Mouse (Mus musculus): ENCODE data around the gene Gja5. TPM values are rescaled to one million over a fixed set of nuclear protein-coding genes. Genes with fewer than 3 reads are reported as not detected.
A peak's percentile ranks its signal among the peaks of the same experiment; 100 is the strongest.

Gja5 gene
- total RNA-seq, 2 experiments from 2014 or later: not detected

DNA sequence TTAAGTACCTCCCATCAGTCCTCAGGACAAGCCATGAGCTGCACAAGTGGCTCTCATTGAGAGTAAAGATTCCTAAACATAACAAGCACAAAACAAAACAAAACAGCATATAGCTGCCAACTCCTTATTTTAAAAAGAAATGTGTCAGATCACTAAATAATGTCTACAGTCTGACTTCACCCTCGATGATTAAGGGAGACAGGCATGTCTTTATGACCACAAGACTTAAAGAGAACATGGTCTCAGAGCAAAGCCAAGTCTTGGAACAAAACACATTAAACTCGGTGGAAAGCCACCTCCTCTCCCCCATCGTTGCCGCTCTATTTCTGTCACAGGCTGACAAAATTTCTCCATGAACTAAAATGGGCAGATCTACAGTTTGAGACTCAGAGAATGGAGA is 20.1 kb downstream of the Gja5 start:
- no peak for ATAC-seq (replicated peaks; ENCODE audit: low FRiP score, low TSS enrichment, poor library complexity, severe bottlenecking)

DNA sequence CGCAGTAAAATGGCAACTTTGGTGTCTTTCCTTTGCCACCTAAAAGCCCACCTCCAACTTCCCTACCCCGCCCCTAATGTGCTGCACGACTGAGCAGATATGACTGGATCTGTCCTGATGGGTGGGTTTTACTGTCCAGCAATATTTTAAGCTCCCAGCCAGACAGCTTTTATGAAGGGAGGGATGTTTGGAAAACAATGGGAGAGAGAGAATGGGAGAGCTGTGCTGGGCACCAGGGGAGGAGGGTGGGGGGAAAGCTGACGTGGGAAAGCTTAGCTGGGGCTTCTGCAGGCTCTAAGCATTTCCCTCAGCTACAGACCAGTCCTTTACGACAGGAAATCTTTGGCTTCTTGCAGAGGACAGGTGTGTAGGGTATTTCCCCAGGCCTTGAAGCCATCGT is 21.4 kb downstream of the Gja5 start, which contains the start of gene Gja8:
Gene Gja8, minus strand, starts transcription at position 101 of the 400 bp plus-strand sequence.
- ATAC-seq (replicated peaks; ENCODE audit: low FRiP score, low TSS enrichment, poor library complexity, severe bottlenecking): no peak

GRCm38 (mm10) chr3:96931261-96931681 is 26.8 kb downstream of the Gja5 start:
- ATAC-seq (replicated peaks; ENCODE audit: low FRiP score, low TSS enrichment, poor library complexity, severe bottlenecking): no peak

GRCm38 (mm10) chr3:96936241-96936640 is 31.7 kb downstream of the Gja5 start:
- 0 out of 2 replicates have a peak, but pooled peaks have one; percentile 66 for ATAC-seq (replicated peaks; ENCODE audit: low FRiP score, low TSS enrichment, poor library complexity, severe bottlenecking)

DNA sequence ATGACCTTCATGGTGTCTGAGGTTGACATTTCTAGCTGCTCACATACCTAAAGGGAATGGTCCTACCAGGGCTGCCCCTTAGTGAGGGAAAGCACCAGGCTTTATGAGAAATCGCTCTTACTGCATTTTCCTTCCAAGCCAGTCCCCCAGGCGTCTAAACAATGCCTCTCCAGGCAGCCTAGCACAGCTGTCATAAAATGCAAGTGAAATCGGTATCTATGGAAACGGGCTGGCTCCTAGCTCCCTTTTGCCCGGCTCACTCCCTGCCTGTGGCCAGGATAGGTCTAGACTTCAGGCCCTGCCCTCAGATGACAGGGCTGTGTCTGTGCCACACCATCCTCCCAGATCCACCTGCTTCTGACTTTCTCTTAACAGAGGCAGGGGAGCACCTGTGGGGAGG is 33.1 kb downstream of the Gja5 start:
- no peak for ATAC-seq (replicated peaks; ENCODE audit: low FRiP score, low TSS enrichment, poor library complexity, severe bottlenecking)

DNA sequence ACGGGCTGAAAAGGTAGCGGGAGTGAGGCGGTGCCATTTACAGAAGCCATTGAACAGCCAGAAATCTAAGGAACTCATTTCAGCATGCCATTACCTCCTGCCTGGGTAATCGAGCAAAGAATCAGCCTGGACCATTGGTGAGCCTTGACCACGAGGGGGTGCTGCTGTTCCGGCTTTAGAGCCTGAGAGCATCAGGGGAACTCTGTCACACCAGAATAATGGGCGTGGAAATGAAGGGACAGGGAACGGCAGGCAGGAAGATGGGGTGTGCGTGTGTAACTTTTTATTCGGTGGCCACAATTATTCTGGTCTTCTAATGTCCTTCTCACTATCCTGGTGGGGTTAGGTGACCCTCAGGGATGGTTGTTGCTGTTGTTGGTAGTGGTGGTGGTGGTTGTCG is 34.2 kb downstream of the Gja5 start:
- ATAC-seq (replicated peaks; ENCODE audit: low FRiP score, low TSS enrichment, poor library complexity, severe bottlenecking): peak; percentile 87

- no peak for ATAC-seq (replicated peaks; ENCODE audit: low FRiP score, low TSS enrichment, poor library complexity, severe bottlenecking)
Observed at GRCm38 (mm10) chr3:96942706-96943105, 38.2 kb downstream of the Gja5 start.

DNA sequence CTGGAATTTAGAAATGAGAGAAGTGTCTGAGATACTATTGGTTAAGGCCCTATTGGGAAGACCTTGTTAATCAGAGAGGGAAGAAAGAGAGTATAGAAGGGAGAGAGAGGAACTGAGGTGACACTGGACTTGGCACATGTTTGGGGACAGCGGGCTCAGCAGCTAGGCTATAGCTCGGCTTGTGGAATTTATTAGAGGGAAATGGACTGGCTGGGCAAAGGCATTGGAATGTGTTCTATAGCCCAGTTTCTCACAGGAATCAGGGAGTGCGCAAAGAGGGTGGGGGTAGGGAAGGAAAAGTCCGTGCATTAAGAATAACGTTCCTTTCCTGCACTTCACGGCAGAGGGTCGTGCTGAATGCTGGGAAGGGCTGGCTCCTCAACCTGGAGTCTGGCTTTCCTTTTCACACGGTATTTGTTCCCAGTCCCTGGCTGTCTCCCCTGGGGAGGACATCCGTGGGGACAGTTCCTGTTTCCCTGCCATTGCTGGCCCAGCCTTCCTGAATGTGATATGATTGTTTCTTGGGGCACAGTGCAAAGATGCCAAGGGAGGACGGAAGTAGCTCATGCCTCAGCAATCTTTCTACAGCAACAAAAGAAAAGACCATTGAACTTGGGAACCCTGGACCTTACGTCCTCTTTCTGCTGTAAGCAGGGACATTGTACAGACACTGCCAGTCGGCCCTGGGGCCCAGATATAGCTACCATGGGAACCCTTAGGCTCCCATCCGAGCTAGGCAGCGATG is 49.2 kb downstream of the Gja5 start:
- no peak for ATAC-seq (replicated peaks; ENCODE audit: low FRiP score, low TSS enrichment, poor library complexity, severe bottlenecking)

GRCm38 (mm10) chr3:96960597-96960996 is 56.1 kb downstream of the Gja5 start:
- no peak for ATAC-seq (replicated peaks; ENCODE audit: low FRiP score, low TSS enrichment, poor library complexity, severe bottlenecking)

GRCm38 (mm10) chr3:96963088-96964034 is 58.9 kb downstream of the Gja5 start:
- no peak for ATAC-seq (replicated peaks; ENCODE audit: low FRiP score, low TSS enrichment, poor library complexity, severe bottlenecking)

DNA sequence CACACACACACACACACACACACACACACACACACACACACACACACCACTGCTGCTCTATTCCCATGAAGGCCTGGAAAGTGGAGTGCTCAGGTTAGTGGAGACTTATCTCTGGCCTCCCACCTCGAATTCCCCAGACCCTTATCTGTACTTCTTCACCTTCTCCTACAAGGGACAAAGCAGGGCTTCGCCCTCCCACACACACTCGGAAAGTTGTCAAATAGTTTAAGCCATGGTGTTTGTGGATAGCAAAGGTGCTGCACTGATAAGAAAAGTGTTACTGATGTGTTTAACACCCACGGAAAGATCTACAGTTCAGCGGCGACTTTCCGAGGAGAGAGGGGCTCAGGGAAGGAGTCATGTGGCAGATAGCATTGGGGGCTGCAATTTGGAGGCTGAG is 66.5 kb downstream of the Gja5 start:
- no peak for ATAC-seq (replicated peaks; ENCODE audit: low FRiP score, low TSS enrichment, poor library complexity, severe bottlenecking)

GRCm38 (mm10) chr3:96974467-96974866 is 70.0 kb downstream of the Gja5 start:
- ATAC-seq (replicated peaks; ENCODE audit: low FRiP score, low TSS enrichment, poor library complexity, severe bottlenecking): no peak

DNA sequence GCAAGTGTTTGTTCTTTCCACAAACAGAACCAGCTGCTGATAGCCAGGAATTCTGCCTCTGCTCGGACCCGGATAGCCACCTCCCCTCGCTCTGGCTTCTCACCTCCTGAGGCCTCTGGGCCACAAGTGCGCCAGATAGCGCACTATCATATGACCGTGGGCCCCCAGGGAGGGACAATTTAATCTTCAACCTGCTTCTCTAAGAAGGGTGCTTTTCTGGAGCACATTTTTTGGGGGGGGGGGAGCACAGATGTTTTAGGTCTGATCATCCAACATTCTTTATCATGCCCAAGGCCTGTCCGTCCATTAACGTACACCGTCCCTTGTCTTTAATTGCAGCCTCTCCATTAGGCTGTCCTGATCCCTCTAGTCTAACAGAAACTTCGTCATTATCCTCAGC is 71.1 kb downstream of the Gja5 start:
- no peak for ATAC-seq (replicated peaks; ENCODE audit: low FRiP score, low TSS enrichment, poor library complexity, severe bottlenecking)

GRCm38 (mm10) chr3:96977507-96977906 is 73.0 kb downstream of the Gja5 start:
- ATAC-seq (replicated peaks; ENCODE audit: low FRiP score, low TSS enrichment, poor library complexity, severe bottlenecking): no peak

- no peak for ATAC-seq (replicated peaks; ENCODE audit: low FRiP score, low TSS enrichment, poor library complexity, severe bottlenecking)
Observed at GRCm38 (mm10) chr3:96978469-96978868, 74.0 kb downstream of the Gja5 start.

- no peak for ATAC-seq (replicated peaks; ENCODE audit: low FRiP score, low TSS enrichment, poor library complexity, severe bottlenecking)
Observed at GRCm38 (mm10) chr3:96979020-96979419, 74.5 kb downstream of the Gja5 start.

DNA sequence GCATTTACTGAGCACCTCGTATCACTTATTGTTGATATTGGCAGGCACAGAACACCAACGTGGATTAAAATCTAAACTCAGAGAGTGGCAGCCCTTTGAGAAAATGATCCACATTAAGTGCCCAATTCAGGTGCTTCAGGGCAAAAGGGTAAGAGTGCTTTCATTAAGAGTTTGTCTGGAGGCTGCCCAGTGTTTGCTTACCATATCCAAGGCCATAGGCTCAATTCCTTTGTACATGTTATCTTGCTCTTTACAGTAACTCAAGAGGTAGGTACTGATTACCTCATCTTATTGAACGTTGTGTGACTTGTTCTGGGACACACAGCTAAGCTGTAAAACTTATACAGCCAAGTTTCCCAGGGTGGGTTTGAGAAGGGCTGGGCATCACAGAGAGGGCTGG is 77.3 kb downstream of the Gja5 start:
- ATAC-seq (replicated peaks; ENCODE audit: low FRiP score, low TSS enrichment, poor library complexity, severe bottlenecking): no peak

DNA sequence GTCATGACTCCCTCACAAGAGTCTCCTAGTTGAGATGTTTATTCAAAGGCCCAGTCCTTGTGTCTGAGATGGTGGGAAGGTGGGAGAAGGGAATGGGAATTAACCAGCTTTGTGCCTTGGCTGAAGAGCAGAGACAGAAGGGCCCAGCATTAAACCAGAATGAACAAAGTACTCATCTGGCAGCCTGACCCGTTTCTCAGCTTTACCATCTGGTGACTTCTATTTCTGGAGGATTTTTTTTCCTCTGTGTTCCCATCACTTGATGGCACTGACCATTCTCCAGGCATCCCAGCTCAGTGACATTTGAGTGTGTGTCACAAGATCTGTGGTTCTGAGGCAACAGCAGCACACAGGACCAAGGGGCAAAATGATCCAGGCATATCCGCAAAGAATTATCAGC is 78.2 kb downstream of the Gja5 start:
- no peak for ATAC-seq (replicated peaks; ENCODE audit: low FRiP score, low TSS enrichment, poor library complexity, severe bottlenecking)

GRCm38 (mm10) chr3:96992526-96992925 is 88.0 kb downstream of the Gja5 start:
- ATAC-seq (replicated peaks; ENCODE audit: low FRiP score, low TSS enrichment, poor library complexity, severe bottlenecking): no peak

GRCm38 (mm10) chr3:96997770-96998169 is 93.3 kb downstream of the Gja5 start:
- no peak for ATAC-seq (replicated peaks; ENCODE audit: low FRiP score, low TSS enrichment, poor library complexity, severe bottlenecking)

All from megakaryocyte-erythroid progenitor cell, adult 5-6 weeks (primary cell).